Mouse (Mus musculus) heart, adult 8-10 months (tissue): ENCODE results near the gene Pde4d. TPM values are rescaled to one million over a fixed set of nuclear protein-coding genes. Genes with fewer than 3 reads are reported as not detected.

Source experiments
- DNase-seq: peaks from one replicate; pipeline ENCODE4 v3.0.0; 2022; ENCODE audit warnings: low spot score
- total RNA-seq, 4 experiments: library from RNA; stranded (reverse); gene quantifications; 2 replicates each; pipeline ENCODE4 v1.2.4; 2022

The Pde4d gene
- total RNA-seq, 4 experiments from 2014 or later, result 35.5 to 45.7 (median 42.5) TPM

DNA sequence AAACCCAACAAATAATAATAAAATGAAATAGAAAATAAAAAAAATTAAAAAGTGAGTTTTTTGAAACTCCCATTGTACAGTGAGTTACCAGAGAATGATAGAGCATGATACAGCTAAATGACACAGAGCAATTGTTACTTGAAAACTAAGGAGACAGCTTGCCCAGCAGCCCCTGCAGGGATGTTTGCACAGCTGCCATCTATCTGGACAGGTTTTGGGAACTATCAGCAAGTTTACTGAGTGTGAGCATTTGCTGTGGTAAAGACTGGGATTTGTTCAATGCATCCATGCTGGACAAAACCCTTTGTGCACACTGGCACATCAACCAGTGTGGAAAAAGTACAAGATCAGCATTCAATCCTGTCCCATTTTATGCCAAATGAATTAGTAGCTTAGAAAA, 843.3 kb downstream of the Pde4d start:
- no peak for DNase-seq

GRCm38 (mm10) chr13:109296347-109297037, 846.7 kb downstream of the Pde4d start:
- no peak for DNase-seq

DNA sequence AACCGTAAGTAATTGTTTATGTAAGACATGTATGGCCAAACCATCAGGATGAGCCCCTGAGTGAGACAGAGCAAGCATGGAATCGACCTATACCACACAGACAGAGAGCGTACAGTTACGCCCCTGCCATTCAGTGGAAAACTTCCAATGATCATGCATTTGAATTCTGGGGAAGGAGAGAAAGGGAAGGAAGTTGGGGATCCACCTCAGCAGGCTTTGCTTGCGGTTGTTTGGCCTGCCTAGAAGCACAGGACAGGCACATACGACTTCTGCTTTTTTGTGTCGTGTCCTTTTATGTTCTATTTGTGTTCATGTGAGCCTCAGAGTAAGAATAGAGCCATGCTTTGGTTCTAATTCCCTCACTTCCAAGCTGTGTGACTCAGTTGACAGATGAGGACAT, 849.1 kb downstream of the Pde4d start:
- peak; percentile 12 for DNase-seq

GRCm38 (mm10) chr13:109299511-109300250, 849.9 kb downstream of the Pde4d start:
- no peak for DNase-seq

- DNase-seq, result no peak
Measured at GRCm38 (mm10) chr13:109312542-109312941, 862.8 kb downstream of the Pde4d start.

GRCm38 (mm10) chr13:109315608-109316007, 865.9 kb downstream of the Pde4d start:
- DNase-seq, result no peak

DNA sequence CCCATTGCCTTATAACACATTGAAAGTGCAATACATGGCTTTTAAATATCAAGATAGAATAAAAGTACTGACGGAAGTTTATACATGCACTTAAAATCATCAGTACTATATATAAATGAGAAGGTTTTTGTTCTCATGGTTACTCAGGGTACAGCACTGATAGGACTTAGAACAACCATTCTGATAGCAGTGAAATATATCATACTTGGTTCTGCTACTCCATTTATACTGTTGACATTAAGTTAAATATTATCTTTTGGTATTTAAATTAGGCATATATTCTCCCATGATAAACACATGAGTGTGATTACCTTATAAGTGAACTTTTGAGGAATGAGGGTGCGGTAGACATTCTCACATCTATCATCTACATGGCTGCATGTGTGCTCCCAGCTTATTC, 867.9 kb downstream of the Pde4d start:
- DNase-seq, result no peak

- no peak for DNase-seq
Measured at GRCm38 (mm10) chr13:109318434-109318998, 868.8 kb downstream of the Pde4d start.

GRCm38 (mm10) chr13:109326061-109326460, 876.3 kb downstream of the Pde4d start:
- DNase-seq, result no peak

- DNase-seq, result no peak
Measured at GRCm38 (mm10) chr13:109331563-109331962, 881.8 kb downstream of the Pde4d start.

GRCm38 (mm10) chr13:109341902-109342301, 892.2 kb downstream of the Pde4d start:
- no peak for DNase-seq

- DNase-seq, result no peak
Measured at GRCm38 (mm10) chr13:109342469-109342868, 892.7 kb downstream of the Pde4d start.

DNA sequence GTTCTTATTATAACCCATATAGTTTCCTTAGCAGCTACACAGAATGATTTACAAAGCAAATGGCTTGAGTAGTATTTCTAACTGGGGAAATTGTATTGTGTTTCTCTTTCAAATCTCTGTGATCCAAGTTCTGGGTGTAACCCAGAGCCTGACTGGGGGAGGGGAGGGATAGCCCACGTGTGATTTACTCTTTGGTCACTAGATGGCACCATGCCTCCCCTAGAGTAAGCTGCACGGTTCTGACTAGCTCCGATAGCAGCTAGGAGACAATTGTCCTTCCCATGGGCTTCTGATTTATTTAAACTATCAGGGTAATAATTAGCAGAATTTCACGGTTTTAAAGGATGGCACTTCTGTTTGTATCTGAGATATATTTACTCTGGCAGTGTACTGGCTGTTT, 893.8 kb downstream of the Pde4d start:
- DNase-seq, result peak; percentile 78

- DNase-seq, result no peak
Measured at GRCm38 (mm10) chr13:109347770-109348169, 898.0 kb downstream of the Pde4d start.

GRCm38 (mm10) chr13:109348316-109348715, 898.6 kb downstream of the Pde4d start:
- no peak for DNase-seq

- DNase-seq, result no peak
Measured at GRCm38 (mm10) chr13:109350100-109350499, 900.4 kb downstream of the Pde4d start.

DNA sequence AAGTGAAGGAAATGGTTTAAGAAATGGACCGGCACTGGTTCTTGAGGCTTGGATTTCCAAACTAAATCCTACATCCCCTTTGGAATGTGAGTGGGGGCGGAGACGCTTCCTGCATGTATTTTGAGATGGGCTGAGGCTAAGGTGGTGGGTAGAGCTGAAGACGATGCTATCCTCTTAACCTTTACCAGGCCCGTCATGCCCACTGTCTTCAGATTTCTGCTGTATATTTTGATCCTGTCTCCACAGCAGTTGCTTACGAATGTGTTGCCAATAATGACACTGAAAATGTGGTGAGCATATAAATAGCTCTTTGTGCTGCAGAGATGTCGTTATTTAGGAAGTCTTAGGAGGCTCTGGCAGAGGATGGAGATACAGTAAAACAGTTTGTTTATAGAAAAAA, 904.3 kb downstream of the Pde4d start:
- no peak for DNase-seq

- DNase-seq, result no peak
Measured at GRCm38 (mm10) chr13:109356252-109356651, 906.5 kb downstream of the Pde4d start.

- no peak for DNase-seq
Measured at GRCm38 (mm10) chr13:109359994-109360393, 910.2 kb downstream of the Pde4d start.

DNA sequence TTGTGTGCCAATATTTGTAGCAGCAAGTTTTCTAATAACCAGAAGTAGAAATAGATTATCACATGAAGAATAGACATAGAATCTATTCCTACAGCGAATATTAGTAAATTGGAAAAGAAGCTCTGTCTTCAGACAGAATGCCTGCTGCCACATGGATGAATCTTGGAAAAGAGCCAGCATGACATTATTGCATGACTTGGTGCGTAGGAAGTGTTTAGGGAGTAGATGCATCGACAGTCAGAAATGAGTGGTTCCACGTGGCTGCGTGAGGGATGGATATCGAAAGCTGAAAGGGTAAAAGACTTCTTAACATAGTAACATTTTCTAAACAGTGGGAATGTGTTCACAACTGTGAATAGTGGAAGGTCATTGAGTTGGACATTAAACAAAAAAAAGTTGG, 912.6 kb downstream of the Pde4d start:
- no peak for DNase-seq

DNA sequence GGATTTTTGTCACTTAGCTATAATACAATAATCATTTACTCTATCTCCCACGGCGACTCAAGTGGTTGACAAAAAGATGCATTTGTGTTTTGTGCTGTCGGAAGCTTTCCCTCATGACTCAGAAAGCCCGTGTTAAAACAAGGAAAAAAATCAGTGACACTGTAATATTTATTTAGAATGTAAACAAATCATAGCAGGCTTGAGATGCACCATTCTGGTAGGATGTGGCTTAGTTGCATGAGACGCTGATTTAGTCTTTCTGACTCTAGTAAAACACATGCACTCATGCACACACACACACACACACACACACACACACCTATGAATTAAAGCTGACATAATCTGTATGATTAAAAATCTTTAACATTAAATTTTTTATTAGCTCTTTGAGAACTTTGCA, 924.7 kb downstream of the Pde4d start:
- DNase-seq, result no peak

GRCm38 (mm10) chr13:109376681-109377080, 926.9 kb downstream of the Pde4d start:
- DNase-seq, result no peak

- DNase-seq, result no peak
Measured at GRCm38 (mm10) chr13:109380149-109380548, 930.4 kb downstream of the Pde4d start.
